Mouse (Mus musculus) neutrophil, adult 59 days (primary cell): ENCODE data around the gene Lrrn4cl. TPM values are rescaled to one million over a fixed set of nuclear protein-coding genes. Genes with fewer than 3 reads are reported as not detected.

Source experiments
- total RNA-seq, 2 experiments: library from RNA; stranded (reverse); gene quantifications; 1 replicate in 1 of 2; 2 replicates in 1 of 2; pipeline ENCODE4 v1.2.4; 2023

The Lrrn4cl gene
- total RNA-seq, 2 experiments from 2014 or later, result 0.20 to 0.36 TPM

Other genes with a start within 250 kb of the Lrrn4cl start
- not detected for gene Slc22a6, start 232.7 kb upstream of the Lrrn4cl start, total RNA-seq
- gene Chrm1, start 187.0 kb upstream of the Lrrn4cl start, total RNA-seq, result under 1 TPM; 0.22 to 0.57 TPM
- 100 to 1,000 TPM; 121 to 124 TPM for gene Slc3a2, start 127.4 kb upstream of the Lrrn4cl start, total RNA-seq
- gene Wdr74, start 114.9 kb upstream of the Lrrn4cl start, total RNA-seq, result 10 to 100 TPM; 20.6 to 29.3 TPM
- gene 1700092M07Rik, start 110.0 kb upstream of the Lrrn4cl start, total RNA-seq, result 1 to 10 TPM in 1 of 2 experiments, not detected in 1; 2.8 TPM
- gene Stx5a, start 109.4 kb upstream of the Lrrn4cl start, total RNA-seq, result 100 to 1,000 TPM; 125 to 152 TPM
- 100 to 1,000 TPM; 133 to 147 TPM for gene Nxf1, start 93.7 kb upstream of the Lrrn4cl start, total RNA-seq
- gene Tmem223, start 79.8 kb upstream of the Lrrn4cl start, total RNA-seq, result 10 to 100 TPM; 20.5 to 24.1 TPM
- 10 to 100 TPM; 75.5 to 83.0 TPM for gene Tmem179b, start 76.3 kb upstream of the Lrrn4cl start, total RNA-seq
- 10 to 100 TPM; 11.3 to 11.5 TPM for gene Taf6l, start 64.4 kb upstream of the Lrrn4cl start, total RNA-seq
- 10 to 100 TPM; 45.1 to 45.9 TPM for gene Polr2g, start 52.2 kb upstream of the Lrrn4cl start, total RNA-seq
- under 1 TPM; 0.79 to 0.98 TPM for gene Zbtb3, start 48.2 kb upstream of the Lrrn4cl start, total RNA-seq
- gene Ttc9c, start 31.4 kb upstream of the Lrrn4cl start, total RNA-seq, result 10 to 100 TPM; 20.3 to 24.7 TPM
- 10 to 100 TPM; 89.7 to 97.5 TPM for gene Hnrnpul2, start 30.8 kb upstream of the Lrrn4cl start, total RNA-seq
- 1 to 10 TPM; 3.5 to 7.8 TPM for gene AC129217.1, start 21.0 kb upstream of the Lrrn4cl start, total RNA-seq
- gene Bscl2, start 13.3 kb upstream of the Lrrn4cl start, total RNA-seq, result 10 to 100 TPM; 55.1 to 64.1 TPM
- gene Gng3, start 11.6 kb upstream of the Lrrn4cl start, total RNA-seq, result not detected
- 10 to 100 TPM; 92.5 to 99.0 TPM for gene Ubxn1, start 20.7 kb downstream of the Lrrn4cl start, total RNA-seq
- 10 to 100 TPM; 19.7 to 21.0 TPM for gene Uqcc3, start 30.2 kb downstream of the Lrrn4cl start, total RNA-seq
- 10 to 100 TPM in 1 of 2 experiments, 1 to 10 TPM in 1; 9.9 to 17.6 TPM for gene Lbhd1, start 33.0 kb downstream of the Lrrn4cl start, total RNA-seq
- not detected for gene Gm49403, start 33.2 kb downstream of the Lrrn4cl start, total RNA-seq
- gene 1810009A15Rik, start 38.1 kb downstream of the Lrrn4cl start, total RNA-seq, result 10 to 100 TPM; 20.5 to 27.8 TPM
- 1 to 10 TPM; 6.1 to 8.2 TPM for gene Gm49416, start 38.2 kb downstream of the Lrrn4cl start, total RNA-seq
- 10 to 100 TPM; 13.2 to 14.3 TPM for gene Ints5, start 42.2 kb downstream of the Lrrn4cl start, total RNA-seq
- 10 to 100 TPM; 79.7 to 91.5 TPM for gene Ganab, start 47.3 kb downstream of the Lrrn4cl start, total RNA-seq
- 10 to 100 TPM; 39.9 to 45.3 TPM for gene B3gat3, start 69.6 kb downstream of the Lrrn4cl start, total RNA-seq
- gene Rom1, start 78.6 kb downstream of the Lrrn4cl start, total RNA-seq, result 1 to 10 TPM; 1.3 to 2.3 TPM
- 10 to 100 TPM; 48.3 to 52.7 TPM for gene Eml3, start 78.8 kb downstream of the Lrrn4cl start, total RNA-seq
- gene Mta2, start 91.1 kb downstream of the Lrrn4cl start, total RNA-seq, result 100 to 1,000 TPM; 103 to 115 TPM
- 1 to 10 TPM; 6.4 to 9.1 TPM for gene Tut1, start 103.1 kb downstream of the Lrrn4cl start, total RNA-seq
- gene Eef1g, start 116.3 kb downstream of the Lrrn4cl start, total RNA-seq, result 100 to 1,000 TPM; 127 to 130 TPM
- gene Ahnak, start 138.5 kb downstream of the Lrrn4cl start, total RNA-seq, result 100 to 1,000 TPM; 348 to 529 TPM
- gene Scgb1a1, start 237.2 kb downstream of the Lrrn4cl start, total RNA-seq, result not detected